15 mouse cellular contexts compared by ENCODE assay signal in genomic region chr10:46235581-46235980, GRCm38 (mm10).
DNase-seq lines count a peak whose midpoint lies in the region; ATAC-seq and TF ChIP-seq lines count a peak whose summit lies in the region.
"Had no signal": no experiment of that assay in that cellular context is flagged by ENCODE, and none has a peak within 500 bp of the region (broad histone marks: within the 10 kb centered on the region; RNA-seq: fewer than 3 reads in every experiment).

No protein-coding gene starts in this region.

- peak; percentile 42 for TF ChIP-seq CTCF in heart, postnatal 0 days (IDR thresholded peaks at IDR 0.05; ENCODE audit: low read depth)
- peak; percentile 55 for TF ChIP-seq CTCF in lung, embryonic 14.5 days (IDR thresholded peaks at IDR 0.05; ENCODE audit: low read depth)

- no peaks in the 10 kb centered on the region for H3K4me1 ChIP-seq in heart, postnatal 0 days (ENCODE audit: control insufficient read depth, insufficient read depth)
- no peaks in the 10 kb centered on the region for H3K4me1 ChIP-seq in lung, embryonic 14.5 days (ENCODE audit: insufficient read depth)
- no peaks in the 10 kb centered on the region for H3K4me1 ChIP-seq in heart, embryonic 12.5 days (replicated peaks)
- H3K4me1 ChIP-seq: midbrain, embryonic 12.5 days; neural tube, embryonic 12.5 days had no signal

- H3K9me3 ChIP-seq in heart, postnatal 0 days (replicated peaks; ENCODE audit: control insufficient read depth, low read length), result no peaks in the 10 kb centered on the region
- no peaks in the 10 kb centered on the region for H3K9me3 ChIP-seq in lung, embryonic 14.5 days (ENCODE audit: low read depth, low read length)
- H3K9me3 ChIP-seq in heart, embryonic 12.5 days (replicated peaks), result no peaks in the 10 kb centered on the region
- H3K9me3 ChIP-seq: midbrain, embryonic 12.5 days; neural tube, embryonic 12.5 days had no signal

- no peak overlapping the region for H3K4me2 ChIP-seq in heart, postnatal 0 days (ENCODE audit: low read depth, low read length)
- no peak overlapping the region for H3K4me2 ChIP-seq in lung, embryonic 14.5 days
- no peak overlapping the region for H3K4me2 ChIP-seq in heart, embryonic 12.5 days
- H3K4me2 ChIP-seq: midbrain, embryonic 12.5 days; neural tube, embryonic 12.5 days had no signal

- no peak overlapping the region for H3K9ac ChIP-seq in heart, postnatal 0 days (replicated peaks; ENCODE audit: low read depth, low read length)
- no peak overlapping the region for H3K9ac ChIP-seq in lung, embryonic 14.5 days
- H3K9ac ChIP-seq in heart, embryonic 12.5 days, result no peak overlapping the region
- H3K9ac ChIP-seq: midbrain, embryonic 12.5 days; neural tube, embryonic 12.5 days had no signal

- no peak for ATAC-seq in heart, postnatal 0 days (ENCODE audit: insufficient read depth, low read depth)
- ATAC-seq in lung, embryonic 14.5 days (ENCODE audit: insufficient read depth), result no peak
- ATAC-seq in heart, embryonic 12.5 days (ENCODE audit: insufficient number of reproducible peaks, low FRiP score), result no peak

- H3K27me3 ChIP-seq in heart, postnatal 0 days (ENCODE audit: control insufficient read depth, insufficient read depth, low read length), result no peaks in the 10 kb centered on the region
- H3K27me3 ChIP-seq in lung, embryonic 14.5 days (ENCODE audit: insufficient read depth, low read length), result no peaks in the 10 kb centered on the region
- no peaks in the 10 kb centered on the region for H3K27me3 ChIP-seq in heart, embryonic 12.5 days (replicated peaks)
- H3K27me3 ChIP-seq: midbrain, embryonic 12.5 days; neural tube, embryonic 12.5 days had no signal

- no peaks in the 10 kb centered on the region for H3K36me3 ChIP-seq in heart, postnatal 0 days (replicated peaks; ENCODE audit: control insufficient read depth, insufficient read depth, low read length)
- no peaks in the 10 kb centered on the region for H3K36me3 ChIP-seq in lung, embryonic 14.5 days (ENCODE audit: insufficient read depth)
- H3K36me3 ChIP-seq in heart, embryonic 12.5 days, result no peaks in the 10 kb centered on the region
- H3K36me3 ChIP-seq: midbrain, embryonic 12.5 days; neural tube, embryonic 12.5 days had no signal

- no peak overlapping the region for H3K27ac ChIP-seq in heart, postnatal 0 days (ENCODE audit: low read depth)
- no peak overlapping the region for H3K27ac ChIP-seq in lung, embryonic 14.5 days (ENCODE audit: low read depth)
- no peak overlapping the region for H3K27ac ChIP-seq in heart, embryonic 12.5 days (ENCODE audit: poor library complexity, severe bottlenecking)
- H3K27ac ChIP-seq: midbrain, embryonic 12.5 days; neural tube, embryonic 12.5 days had no signal

- TF ChIP-seq EP300 in heart, postnatal 0 days (IDR thresholded peaks at IDR 0.05; ENCODE audit: low read depth), result no peak

- 47% methylated on average over 2 of the region's 2 CpGs for WGBS in heart, postnatal 0 days
- 22% methylated on average over 2 of the region's 2 CpGs for WGBS in lung, embryonic 14.5 days
- WGBS in heart, embryonic 12.5 days, result 63% methylated on average over 2 of the region's 2 CpGs

- H3K4me3 ChIP-seq in heart, postnatal 0 days (ENCODE audit: low read depth, low read length), result no peak overlapping the region
- H3K4me3 ChIP-seq in lung, embryonic 14.5 days (ENCODE audit: low read depth, low read length), result no peak overlapping the region
- no peak overlapping the region for H3K4me3 ChIP-seq in heart, embryonic 12.5 days
- H3K4me3 ChIP-seq: erythroblast, embryonic 14.5 days; midbrain, embryonic 12.5 days; neural tube, embryonic 12.5 days had no signal

- peak; percentile 9 for DNase-seq in adrenal gland, postnatal 10 days
- DNase-seq in adrenal gland, postnatal 36 days, result no peak
- DNase-seq in heart, postnatal 0 days (ENCODE audit: low spot score), result no peak
- no peak for DNase-seq in heart, adult 11 months
- DNase-seq in lung, embryonic 14.5 days, result peak; percentile 63
- DNase-seq in lung, postnatal 14 days, result no peak
- peak; percentile 52 for DNase-seq in adipocyte (ENCODE audit: low spot score)
- DNase-seq: gastrocnemius, postnatal 36 days; heart, postnatal 4 days; kidney, adult 2 months; right cerebral cortex, postnatal 25 days had no signal

Comparison
In these comparisons a context has a peak if more than half of its experiments do, and no peak if none do; other contexts are left out.
1. DNase-seq: peak in adrenal gland, postnatal 10 days (single experiment), lung, embryonic 14.5 days (single experiment) and adipocyte (single experiment); none in adrenal gland, postnatal 36 days (0 of 2), heart, postnatal 0 days (single experiment), heart, adult 11 months (single experiment) and lung, postnatal 14 days (single experiment).